Mouse (Mus musculus) urinary bladder, adult 18-20 months (tissue): ENCODE results near the gene Gxylt1.
"Not testable (repeated sequence)": the region's sequence is repeated elsewhere in the genome, so short reads cannot be mapped to it uniquely, and the experiment has no call there.

ENCODE experiments used
- DNase-seq, 2 experiments: peaks; one replicate each; pipeline ENCODE4 v3.0.0; 2022; ENCODE audit warnings: low spot score in 2 of 2, mixed read lengths in 2 of 2

Gene Gxylt1

GRCm38 (mm10) chr15:93274679-93275583, at the start of gene Gxylt1:
Gxylt1 (minus strand) TSS chr15:93275179.
- DNase-seq: peak; percentile 100

- DNase-seq: peak in 1 of 2 experiments; percentile 20
Observed at GRCm38 (mm10) chr15:93318781-93319180, 43.8 kb upstream of the Gxylt1 start.

- DNase-seq: not testable (repeated sequence)
Observed at GRCm38 (mm10) chr15:93310304-93310703, 35.3 kb upstream of the Gxylt1 start.

GRCm38 (mm10) chr15:93298197-93298596, 23.2 kb upstream of the Gxylt1 start:
- no peak for DNase-seq

- DNase-seq: no peak
Observed at GRCm38 (mm10) chr15:93294483-93294882, 19.5 kb upstream of the Gxylt1 start.

- DNase-seq: no peak
Observed at GRCm38 (mm10) chr15:93288321-93288720, 13.3 kb upstream of the Gxylt1 start.

GRCm38 (mm10) chr15:93287628-93288027, 12.6 kb upstream of the Gxylt1 start:
- DNase-seq: no peak

GRCm38 (mm10) chr15:93285244-93285643, 10.3 kb upstream of the Gxylt1 start:
- no peak for DNase-seq

- DNase-seq: no peak
Observed at GRCm38 (mm10) chr15:93284326-93284725, 9.3 kb upstream of the Gxylt1 start.

GRCm38 (mm10) chr15:93283349-93283748, 8.4 kb upstream of the Gxylt1 start:
- DNase-seq: no peak

GRCm38 (mm10) chr15:93276276-93276675, 1.3 kb upstream of the Gxylt1 start:
- DNase-seq: peak in 1 of 2 experiments; percentile 14

- no peak for DNase-seq
Observed at GRCm38 (mm10) chr15:93275623-93276022, 644 bp upstream of the Gxylt1 start.

- no peak for DNase-seq
Observed at GRCm38 (mm10) chr15:93273788-93274678, 946 bp downstream of the Gxylt1 start.

GRCm38 (mm10) chr15:93272948-93273347, 2.0 kb downstream of the Gxylt1 start:
- DNase-seq: no peak

- DNase-seq: no peak
Observed at GRCm38 (mm10) chr15:93270289-93270855, 4.6 kb downstream of the Gxylt1 start.

- DNase-seq: no peak
Observed at GRCm38 (mm10) chr15:93269572-93269971, 5.4 kb downstream of the Gxylt1 start.

GRCm38 (mm10) chr15:93268001-93268400, 7.0 kb downstream of the Gxylt1 start:
- no peak for DNase-seq

GRCm38 (mm10) chr15:93267479-93267878, 7.5 kb downstream of the Gxylt1 start:
- DNase-seq: no peak

- DNase-seq: no peak
Observed at GRCm38 (mm10) chr15:93266361-93266760, 8.6 kb downstream of the Gxylt1 start.

GRCm38 (mm10) chr15:93265728-93266127, 9.3 kb downstream of the Gxylt1 start:
- DNase-seq: no peak

GRCm38 (mm10) chr15:93265231-93265630, 9.7 kb downstream of the Gxylt1 start:
- no peak for DNase-seq

- no peak for DNase-seq
Observed at GRCm38 (mm10) chr15:93264221-93264620, 10.8 kb downstream of the Gxylt1 start.
